Mouse (Mus musculus) G1E (cell line): ENCODE data around the gene Cnot3.

Source experiments
- CTCF ChIP-seq: IDR thresholded peaks from 2 replicates; pipeline ENCODE4 v1.5.1; 2012; ENCODE audit warnings: low read depth, low read length, inconsistent platforms, mixed read lengths
- POLR2AphosphoS5 ChIP-seq: IDR thresholded peaks from 2 replicates; pipeline ENCODE4 v1.6.1; 2012; ENCODE audit warnings: low read depth, low read length, inconsistent platforms; ENCODE audit not compliant: insufficient replicate concordance

GRCm38 (mm10) chr7:3707027-3707426 is 62.0 kb downstream of the Cnot3 start:
- TF ChIP-seq CTCF (no peak), POLR2AphosphoS5 (no peak)
